Mouse (Mus musculus): ENCODE measurements around the gene Hoxb8. TPM values are rescaled to one million over a fixed set of nuclear protein-coding genes. Genes with fewer than 3 reads are reported as not detected.

The Hoxb8 gene
- polyA plus RNA-seq, 2 experiments from 2014 or later: not detected

Other genes with a start within 250 kb of the Hoxb8 start
- gene Snf8, start 247.0 kb upstream of the Hoxb8 start, polyA plus RNA-seq (2017; shearing (Covaris generic)): 10 to 100 TPM; 39.3 to 54.1 TPM
- gene Ube2z, start 216.5 kb upstream of the Hoxb8 start, polyA plus RNA-seq (2017; shearing (Covaris generic)): 1 to 10 TPM; 8.5 to 9.1 TPM
- 100 to 1,000 TPM; 362 to 459 TPM for gene Atp5g1, start 206.2 kb upstream of the Hoxb8 start, polyA plus RNA-seq (2017; shearing (Covaris generic))
- not detected for gene Calcoco2, start 169.9 kb upstream of the Hoxb8 start, polyA plus RNA-seq (2017; shearing (Covaris generic))
- gene Ttll6, start 148.1 kb upstream of the Hoxb8 start, polyA plus RNA-seq (2017; shearing (Covaris generic)): under 1 TPM in 1 of 2 experiments, not detected in 1; 0.11 TPM
- not detected for gene Hoxb13, start 87.6 kb upstream of the Hoxb8 start, polyA plus RNA-seq (2017; shearing (Covaris generic))
- gene Hoxb9, start 10.4 kb upstream of the Hoxb8 start, polyA plus RNA-seq (2017; shearing (Covaris generic)): under 1 TPM in 1 of 2 experiments, not detected in 1; 0.15 TPM
- gene Hoxb7, start 4.7 kb downstream of the Hoxb8 start, polyA plus RNA-seq (2017; shearing (Covaris generic)): not detected
- gene Hoxb6, start 10.6 kb downstream of the Hoxb8 start, polyA plus RNA-seq (2017; shearing (Covaris generic)): not detected
- gene Hoxb5, start 21.4 kb downstream of the Hoxb8 start, polyA plus RNA-seq (2017; shearing (Covaris generic)): not detected
- gene Hoxb4, start 36.4 kb downstream of the Hoxb8 start, polyA plus RNA-seq (2017; shearing (Covaris generic)): 1 to 10 TPM in 1 of 2 experiments, under 1 TPM in 1; 0.98 to 1.1 TPM
- gene Hoxb3, start 41.4 kb downstream of the Hoxb8 start, polyA plus RNA-seq (2017; shearing (Covaris generic)): not detected
- not detected for gene Hoxb2, start 68.6 kb downstream of the Hoxb8 start, polyA plus RNA-seq (2017; shearing (Covaris generic))
- not detected for gene Hoxb1, start 83.8 kb downstream of the Hoxb8 start, polyA plus RNA-seq (2017; shearing (Covaris generic))
- gene Skap1, start 182.7 kb downstream of the Hoxb8 start, polyA plus RNA-seq (2017; shearing (Covaris generic)): 100 to 1,000 TPM; 615 to 687 TPM